23 mouse cellular contexts compared by ENCODE assay signal in the genomic region with DNA sequence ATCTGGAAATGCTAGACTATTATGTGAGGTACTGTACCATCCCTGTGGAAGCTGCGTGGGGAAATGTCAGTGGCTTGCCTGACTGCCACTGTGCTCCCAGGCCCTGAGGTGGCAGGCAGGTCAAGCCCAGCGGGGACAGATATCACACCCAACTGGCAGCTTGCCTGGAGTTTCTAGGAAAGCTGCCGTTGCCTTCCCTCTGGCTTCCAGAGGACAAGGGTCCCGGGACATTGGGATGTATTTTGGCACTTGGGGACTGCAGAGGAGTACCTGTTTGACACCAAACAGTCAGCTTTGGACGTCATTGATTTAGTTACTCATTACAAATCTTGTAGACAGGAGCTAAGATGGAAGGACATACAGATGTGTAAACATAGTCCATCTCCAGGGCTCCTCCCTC. TPM values are rescaled to one million over a fixed set of nuclear protein-coding genes. Genes with fewer than 3 reads are reported as not detected.
DNase-seq lines count a peak whose midpoint lies in the region; ATAC-seq and TF ChIP-seq lines count a peak whose summit lies in the region.
"Had no signal": no experiment of that assay in that cellular context is flagged by ENCODE, and none has a peak within 500 bp of the region (broad histone marks: within the 10 kb centered on the region; RNA-seq: fewer than 3 reads in every experiment).

No protein-coding gene starts in this region.

- H3K27ac ChIP-seq in intestine, embryonic 14.5 days (ENCODE audit: low read depth): peak overlapping the region; percentile 27; the same call in 1 of the 2 replicates
- H3K27ac ChIP-seq in intestine, postnatal 0 days (ENCODE audit: low read depth, low read length): no peak overlapping the region
- H3K27ac ChIP-seq: heart, embryonic 15.5 days; hindbrain, postnatal 0 days had no signal

- H3K27me3 ChIP-seq in intestine, embryonic 14.5 days (replicated peaks; ENCODE audit: control insufficient read depth, insufficient read depth, low read length): no peaks in the 10 kb centered on the region
- no peaks in the 10 kb centered on the region for H3K27me3 ChIP-seq in intestine, postnatal 0 days (replicated peaks; ENCODE audit: control insufficient read depth, insufficient read depth, low read length)
- H3K27me3 ChIP-seq: heart, embryonic 15.5 days; lung, embryonic 15.5 days; neural tube, embryonic 15.5 days; stomach, embryonic 15.5 days had no signal

- no peak for TF ChIP-seq CTCF in intestine, postnatal 0 days (IDR thresholded peaks at IDR 0.05; ENCODE audit: low read depth)

- H3K4me1 ChIP-seq in intestine, embryonic 14.5 days (replicated peaks; ENCODE audit: control insufficient read depth, insufficient read depth, low read length): peaks cover 11% of the 10 kb centered on the region
- no peaks in the 10 kb centered on the region for H3K4me1 ChIP-seq in intestine, postnatal 0 days (replicated peaks; ENCODE audit: control insufficient read depth, insufficient read depth, low read length)

- no peaks in the 10 kb centered on the region for H3K36me3 ChIP-seq in intestine, embryonic 14.5 days (ENCODE audit: control insufficient read depth, insufficient read depth, low read length)
- H3K36me3 ChIP-seq in intestine, postnatal 0 days (ENCODE audit: control insufficient read depth, insufficient read depth): no peaks in the 10 kb centered on the region
- H3K36me3 ChIP-seq: embryonic facial prominence, embryonic 10.5 days; heart, embryonic 15.5 days; lung, embryonic 15.5 days; neural tube, embryonic 15.5 days; stomach, embryonic 15.5 days had no signal

- WGBS in intestine, embryonic 14.5 days: 48% methylated on average over 5 of the region's 5 CpGs
- 28% methylated on average over 5 of the region's 5 CpGs for WGBS in intestine, postnatal 0 days

- DNase-seq in intestine, embryonic 14.5 days (ENCODE audit: low spot score): no peak
- peak; percentile 53 for DNase-seq in testis, postnatal 10 days (ENCODE audit: low spot score)
- DNase-seq in testis, postnatal 14 days (ENCODE audit: low spot score): no peak
- DNase-seq in heart, postnatal 4 days: peak; percentile 76
- no peak for DNase-seq in retina, embryonic 14.5 days (ENCODE audit: low spot score)
- DNase-seq in MN1 (ENCODE audit: low spot score): no peak
- DNase-seq: cerebellum, adult 11-12 months; cerebellum, postnatal 36 days; spleen, adult 18-20 months; thymus, postnatal 36 days had no signal

- ATAC-seq in intestine, embryonic 14.5 days (replicated peaks; ENCODE audit: low FRiP score, low TSS enrichment, low read depth): no peak
- no peak for ATAC-seq in intestine, postnatal 0 days
- ATAC-seq: CD4-positive, CD25-positive, alpha-beta regulatory T cell, adult 4 months; forebrain, embryonic 16.5 days; hindbrain, postnatal 0 days had no signal

- no peak overlapping the region for H3K4me3 ChIP-seq in intestine, embryonic 14.5 days (ENCODE audit: low read depth, low read length)
- no peak overlapping the region for H3K4me3 ChIP-seq in intestine, postnatal 0 days (ENCODE audit: low read depth, low read length)
- H3K4me3 ChIP-seq: embryonic facial prominence, embryonic 10.5 days; erythroblast, embryonic 14.5 days; heart, embryonic 15.5 days; lung, embryonic 15.5 days; neural tube, embryonic 15.5 days; stomach, embryonic 15.5 days had no signal

- H3K9me3 ChIP-seq in intestine, embryonic 14.5 days (ENCODE audit: control insufficient read depth, low read length): no peaks in the 10 kb centered on the region
- H3K9me3 ChIP-seq in intestine, postnatal 0 days (ENCODE audit: control insufficient read depth): no peaks in the 10 kb centered on the region
- H3K9me3 ChIP-seq: heart, embryonic 15.5 days; lung, embryonic 15.5 days; neural tube, embryonic 15.5 days; stomach, embryonic 15.5 days had no signal

- no peak overlapping the region for H3K9ac ChIP-seq in intestine, embryonic 14.5 days (ENCODE audit: low read length)
- H3K9ac ChIP-seq in intestine, postnatal 0 days (ENCODE audit: low read depth, low read length): no peak overlapping the region
- H3K9ac ChIP-seq: heart, embryonic 15.5 days; lung, embryonic 15.5 days; neural tube, embryonic 15.5 days; stomach, embryonic 15.5 days had no signal

- H3K4me2 ChIP-seq in intestine, embryonic 14.5 days (ENCODE audit: low read length): no peak overlapping the region
- no peak overlapping the region for H3K4me2 ChIP-seq in intestine, postnatal 0 days (replicated peaks; ENCODE audit: low read depth)
- H3K4me2 ChIP-seq: heart, embryonic 15.5 days; lung, embryonic 15.5 days; neural tube, embryonic 15.5 days; stomach, embryonic 15.5 days had no signal

RNA-seq across cellular contexts. Expression of gene Gm9964, which starts 15.3 kb away (rescaled TPM):
- polyA plus RNA-seq in intestine, embryonic 14.5 days (2014; fragmentation: Nextera tagmentation; extraction: Ambion mirVana): not detected in 2 replicates
- polyA plus RNA-seq in intestine, postnatal 0 days (2015; fragmentation: Nextera tagmentation; extraction: Ambion mirVana): not detected in 2 replicates
- not detected for total RNA-seq in heart, postnatal 4 days (2021)
- total RNA-seq: gastrocnemius, adult 18-20 months; hindbrain, postnatal 0 days; megakaryocyte-erythroid progenitor cell, adult 5-6 weeks; MEL had no signal
- polyA plus RNA-seq: CD4-positive, CD25-positive, alpha-beta regulatory T cell, adult 4 months; embryonic facial prominence, embryonic 10.5 days; erythroblast, embryonic 14.5 days; forebrain, embryonic 16.5 days; heart, embryonic 15.5 days; hindbrain, postnatal 0 days; neural tube, embryonic 15.5 days had no signal

RNA-seq across cellular contexts. Expression of gene Wsb1, which starts 26.9 kb away (rescaled TPM):
- polyA plus RNA-seq in intestine, embryonic 14.5 days (2014; fragmentation: Nextera tagmentation; extraction: Ambion mirVana): 282 and 315 TPM in 2 replicates
- polyA plus RNA-seq in intestine, postnatal 0 days (2015; fragmentation: Nextera tagmentation; extraction: Ambion mirVana): 64.7 and 70.5 TPM in 2 replicates
- total RNA-seq in heart, postnatal 4 days (2021): 10 to 100 TPM; 67.1 to 82.1 TPM

RNA-seq across cellular contexts. Expression of gene Nf1, which starts 58.1 kb away (rescaled TPM):
- polyA plus RNA-seq in intestine, embryonic 14.5 days (2014; fragmentation: Nextera tagmentation; extraction: Ambion mirVana): 10.0 and 10.9 TPM in 2 replicates
- polyA plus RNA-seq in intestine, postnatal 0 days (2015; fragmentation: Nextera tagmentation; extraction: Ambion mirVana): 6.3 and 8.3 TPM in 2 replicates
- total RNA-seq in heart, postnatal 4 days (2021): 10 to 100 TPM; 43.2 to 44.9 TPM

Comparison
In these comparisons a context has a peak if more than half of its experiments do, and no peak if none do; other contexts are left out.
1. DNase-seq: peak in testis, postnatal 10 days (single experiment) and heart, postnatal 4 days (single experiment); none in intestine, embryonic 14.5 days (single experiment), testis, postnatal 14 days (single experiment), retina, embryonic 14.5 days (single experiment) and MN1 (single experiment).